Mouse (Mus musculus) layer of hippocampus, postnatal 10 days (tissue): ENCODE measurements at regions not wholly inside any gene's neighbourhood (a gene's known extent, or its start where the extent isn't known, plus 50 kb on each side); places are given as distances from the start of the nearest gene placed in this dataset.

ENCODE experiments used
- DNase-seq, 2 experiments: peaks; one replicate each; pipeline ENCODE4 v3.0.0; 2021; ENCODE audit warnings: low spot score in 2 of 2

DNA sequence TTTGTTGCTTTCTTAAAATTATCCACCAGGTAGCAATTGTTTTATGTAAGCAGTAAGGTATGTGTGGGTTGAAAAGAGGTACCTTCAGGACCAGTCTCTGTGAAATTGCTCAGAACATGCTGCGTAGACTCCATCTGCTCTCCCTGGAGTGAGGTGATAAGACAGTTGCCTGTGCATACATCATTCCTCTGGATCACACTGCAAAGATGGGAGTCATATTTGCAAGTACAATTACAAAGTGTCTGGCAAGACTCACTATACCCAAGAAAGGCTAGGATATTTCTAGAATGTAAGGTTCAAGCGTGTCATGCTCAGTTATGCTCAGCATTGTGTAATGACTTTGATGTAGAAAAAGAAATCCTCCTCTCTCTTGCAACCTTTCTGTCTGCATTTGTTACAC lies 1283.5 kb upstream of the Slc10a2 start:
- DNase-seq = no peak

DNA sequence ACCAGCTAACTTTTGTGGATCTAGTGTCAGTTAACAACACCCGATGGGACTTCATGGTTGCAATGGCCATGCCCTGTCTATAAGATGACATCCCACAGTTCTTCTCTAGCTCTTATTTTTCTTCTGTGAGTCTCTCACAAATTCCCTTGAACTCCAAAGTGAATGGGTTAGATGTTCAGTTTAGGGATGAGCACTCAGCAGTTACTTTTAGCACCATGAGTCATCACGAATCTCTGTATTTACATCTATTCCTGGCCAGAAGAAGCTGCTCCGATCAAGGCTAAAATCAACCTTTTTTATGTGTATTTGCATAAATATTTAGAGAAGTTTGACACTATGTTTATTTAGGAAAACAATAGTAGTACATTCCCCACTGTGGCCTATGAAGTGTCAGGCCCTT lies 1269.6 kb upstream of the Slc10a2 start:
- DNase-seq = no peak

DNA sequence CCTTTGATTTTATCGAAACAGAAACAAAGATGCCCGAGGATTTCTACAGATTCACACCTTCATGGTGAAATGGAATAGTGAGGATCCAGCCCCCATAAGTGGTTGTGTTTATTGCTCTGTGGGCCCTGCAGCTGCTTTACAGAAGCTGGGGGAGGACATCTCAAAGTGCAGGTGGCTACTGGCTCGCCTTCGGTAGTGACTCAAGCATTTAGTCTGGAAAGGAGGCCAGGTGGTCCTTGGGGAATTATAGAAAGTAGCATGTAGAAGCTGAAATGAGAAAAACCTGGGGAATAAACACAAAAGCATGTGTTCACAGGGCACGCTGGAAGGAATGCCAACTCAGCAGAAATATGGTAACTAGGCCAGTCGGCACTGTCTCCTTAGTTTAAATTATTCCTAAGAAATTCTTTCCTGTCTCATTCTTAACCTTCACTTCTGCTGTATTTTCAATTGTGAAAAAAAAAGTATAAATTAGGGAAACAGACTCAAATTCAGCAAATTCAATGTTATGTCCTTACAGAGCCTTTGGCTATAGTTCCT lies 1256.3 kb upstream of the Slc10a2 start:
- no peak for DNase-seq

DNA sequence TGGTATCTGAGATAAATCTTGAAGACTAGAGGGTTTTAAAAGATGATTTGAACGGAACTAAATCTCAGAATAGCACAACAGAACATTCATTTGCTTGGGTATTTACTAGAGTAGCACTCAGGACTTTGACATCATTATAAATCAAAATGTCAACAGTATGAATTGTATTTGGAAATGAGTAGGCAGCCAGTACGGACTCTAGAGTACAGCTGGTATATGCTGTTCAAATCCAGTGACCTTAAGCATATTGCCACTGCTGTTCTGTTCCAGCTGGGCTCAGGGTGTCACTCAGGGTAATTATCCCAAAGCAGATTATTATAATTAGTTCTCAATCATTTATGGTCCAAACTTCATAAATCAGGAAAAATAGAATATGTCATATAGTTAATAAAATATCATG lies 1252.7 kb upstream of the Slc10a2 start:
- DNase-seq = no peak

DNA sequence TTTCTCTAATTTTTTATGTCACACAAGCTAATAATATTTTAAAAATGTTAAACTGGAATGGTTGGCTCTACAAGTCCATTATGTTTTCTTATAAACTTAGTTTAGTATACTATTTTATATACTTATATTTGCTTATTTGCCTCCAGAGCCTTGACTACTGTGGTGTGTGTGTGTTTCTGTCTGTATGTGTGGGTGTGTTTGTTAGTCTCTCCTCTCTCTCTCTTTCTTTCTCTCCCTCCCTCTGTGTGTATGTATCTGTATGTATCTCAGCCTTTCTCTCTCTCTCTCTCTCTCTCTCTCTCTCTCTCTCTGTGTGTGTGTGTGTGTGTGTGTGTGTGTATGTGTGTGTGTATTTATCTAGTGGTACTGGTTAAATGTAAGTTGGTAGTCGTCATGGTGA lies 1245.3 kb upstream of the Slc10a2 start:
- DNase-seq = no peak

DNA sequence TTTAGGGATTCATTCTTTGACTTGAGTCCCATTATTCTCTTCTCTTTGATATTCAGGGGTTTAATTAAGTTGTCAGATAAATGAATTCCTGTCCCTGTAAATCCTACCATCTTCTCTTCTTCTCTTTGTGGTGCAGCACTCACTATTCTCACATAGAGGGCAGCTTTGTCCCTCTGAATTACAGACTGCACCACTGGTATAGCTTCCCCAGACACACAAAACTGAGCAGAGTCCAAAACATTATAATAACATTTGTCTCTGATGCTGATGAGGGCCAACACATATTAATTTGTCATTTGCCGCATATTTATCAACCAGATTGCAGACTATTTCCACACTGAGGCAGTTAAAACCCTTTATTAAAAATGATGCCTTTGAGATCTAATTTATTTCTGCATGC lies 1244.9 kb upstream of the Slc10a2 start:
- no peak for DNase-seq

DNA sequence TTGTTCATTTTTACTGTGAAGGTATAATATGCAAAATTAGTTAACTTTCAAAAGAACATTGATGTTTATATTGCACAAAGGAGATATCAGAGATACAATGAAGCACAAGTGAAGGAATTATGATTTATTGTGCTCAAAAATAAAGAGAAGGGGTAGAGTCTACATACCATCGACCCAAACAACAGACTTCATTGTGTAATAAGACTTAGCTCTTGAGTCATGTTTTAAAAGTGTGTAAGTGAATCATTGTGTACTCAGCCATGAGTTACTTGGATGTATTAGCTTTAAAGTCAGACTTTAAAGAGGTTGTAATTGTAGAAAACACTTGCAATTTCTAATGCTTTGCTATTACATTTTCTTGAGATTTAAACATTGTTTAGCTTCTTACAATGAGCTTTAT lies 1240.6 kb upstream of the Slc10a2 start:
- DNase-seq = no peak

DNA sequence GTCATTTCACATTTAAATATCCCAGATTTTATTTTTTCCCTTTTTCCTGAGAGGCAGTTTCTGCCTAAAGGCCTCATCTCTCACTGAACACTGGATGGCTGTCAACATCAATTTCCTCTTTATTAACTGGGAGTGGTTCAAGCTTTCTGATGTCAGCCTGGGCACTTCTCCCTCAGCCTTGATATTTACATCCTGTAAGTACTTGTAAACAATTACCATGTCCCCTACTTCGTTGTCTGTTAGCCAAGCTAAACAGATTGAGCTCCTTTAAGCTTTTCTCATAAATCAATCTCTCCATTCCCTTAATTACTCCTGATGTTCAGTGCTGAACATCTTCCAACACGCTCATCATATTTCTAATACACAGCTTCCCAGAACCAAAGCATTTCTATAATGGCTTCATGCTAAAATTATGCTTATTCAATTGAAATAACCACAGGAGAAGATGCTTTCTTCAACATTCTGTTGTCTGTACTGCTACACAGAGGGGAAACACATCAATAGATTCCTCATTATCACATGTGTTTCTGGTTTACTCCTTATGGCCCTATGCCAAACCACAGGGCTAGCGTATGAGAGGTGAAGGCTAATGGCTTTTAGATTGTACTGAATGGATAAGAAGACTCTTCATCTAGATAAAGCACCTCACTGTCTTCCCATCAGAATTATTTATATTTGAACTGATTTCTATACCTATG lies 1235.2 kb upstream of the Slc10a2 start:
- DNase-seq = no peak

DNA sequence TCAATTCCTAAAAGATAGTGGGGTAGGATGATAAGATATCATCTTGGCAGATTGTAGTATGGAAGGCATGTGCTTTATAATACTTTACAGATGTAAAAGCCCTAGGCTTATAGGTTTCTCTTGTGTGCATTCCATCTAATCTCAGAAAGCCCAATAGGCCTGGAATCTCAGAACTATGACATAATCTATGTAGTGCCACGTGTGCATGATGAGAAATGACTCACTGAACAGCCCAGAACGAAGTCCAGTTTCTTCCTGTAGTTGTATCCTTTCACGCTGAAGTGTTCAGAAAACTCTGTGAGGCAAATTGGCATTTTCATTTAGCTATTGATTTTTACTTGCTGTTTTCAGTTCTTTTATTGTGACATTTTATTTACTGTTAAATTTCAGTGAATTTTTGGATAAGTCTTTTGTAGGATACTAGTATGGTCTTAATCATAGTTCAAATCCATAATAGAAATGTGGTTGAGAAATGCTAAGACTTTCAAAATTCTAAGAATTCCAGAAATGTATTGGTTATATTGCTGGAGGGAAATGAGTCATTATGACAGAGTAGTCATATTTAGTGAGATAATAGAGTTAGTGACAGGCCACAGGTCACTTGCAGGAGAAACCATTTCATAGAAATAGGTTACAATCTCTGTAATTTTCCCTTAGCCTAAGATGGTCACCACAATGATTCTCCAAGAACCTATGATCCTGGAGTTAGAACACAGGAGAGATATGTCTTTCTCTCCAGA lies 1229.3 kb upstream of the Slc10a2 start:
- DNase-seq = no peak

DNA sequence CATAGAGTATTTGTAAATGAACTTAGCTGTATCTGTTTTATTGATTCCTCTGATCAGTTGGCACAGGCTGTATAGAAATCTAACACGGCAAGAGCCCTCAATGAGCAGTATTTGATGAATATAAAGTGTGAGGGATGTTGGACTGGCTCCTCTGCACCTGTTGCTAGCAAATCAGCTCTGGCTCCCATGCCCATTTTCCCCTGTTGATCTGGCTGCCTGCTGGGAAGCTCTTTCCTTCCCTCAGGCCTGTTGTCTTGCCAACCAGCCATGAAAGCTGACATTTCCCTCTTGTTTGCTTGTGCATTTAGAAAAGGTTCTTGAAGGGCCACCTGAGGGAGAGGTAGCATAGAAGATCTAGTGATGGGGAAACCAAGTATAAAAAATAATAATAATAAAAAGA lies 1216.2 kb upstream of the Slc10a2 start:
- peak; percentile 11 to 26 for DNase-seq

DNA sequence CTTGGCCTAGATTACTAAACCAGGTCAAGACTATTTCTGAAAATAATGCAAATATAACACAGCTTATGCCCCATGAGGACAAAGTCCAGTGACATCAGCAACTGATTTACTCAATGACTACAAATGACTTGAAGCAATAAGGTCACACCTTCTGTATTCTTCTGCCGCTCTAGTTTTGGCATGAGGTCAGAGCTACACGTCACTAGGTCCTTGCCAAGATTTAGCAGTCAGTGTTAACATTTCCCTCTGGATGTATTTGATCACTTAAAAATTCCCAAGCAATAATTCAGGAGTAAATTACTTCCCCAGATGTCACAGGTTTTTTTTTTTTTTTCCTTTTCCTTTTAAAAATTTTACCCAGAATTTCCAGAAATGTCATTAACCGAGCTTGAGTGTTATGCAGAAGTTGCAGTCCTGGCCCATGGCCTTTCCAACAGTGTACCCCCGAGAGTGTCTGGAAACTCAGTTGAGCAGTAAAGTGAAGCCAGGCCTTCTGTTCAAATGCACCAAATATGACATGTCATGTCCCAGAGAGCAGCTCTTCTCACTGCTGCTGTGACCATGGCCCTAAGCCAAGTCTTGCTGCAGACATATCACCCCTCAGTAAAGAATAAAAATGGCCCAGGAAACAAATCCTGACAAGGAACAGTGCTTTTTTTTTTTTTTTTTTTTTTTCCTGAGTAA lies 1210.2 kb upstream of the Slc10a2 start:
- DNase-seq = no peak

DNA sequence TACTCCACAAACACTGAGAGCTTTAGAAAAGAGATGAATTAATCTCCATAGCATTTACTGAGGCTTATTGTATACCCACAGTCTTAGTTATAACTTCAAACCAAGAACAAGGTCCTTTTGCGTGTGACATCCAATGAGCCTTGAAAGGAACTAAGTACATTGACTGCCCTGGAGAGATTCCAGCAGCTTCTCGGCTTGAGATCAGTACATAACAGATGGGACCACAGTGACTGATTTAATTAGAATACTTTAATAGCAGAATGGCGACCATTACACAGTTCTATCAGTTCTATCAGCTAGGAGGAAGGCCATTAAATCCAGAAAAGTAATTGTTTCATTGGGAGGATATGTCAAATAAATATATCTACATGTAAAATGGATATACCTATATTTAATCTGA lies 1183.7 kb upstream of the Slc10a2 start:
- peak; percentile 6 to 18 for DNase-seq

DNA sequence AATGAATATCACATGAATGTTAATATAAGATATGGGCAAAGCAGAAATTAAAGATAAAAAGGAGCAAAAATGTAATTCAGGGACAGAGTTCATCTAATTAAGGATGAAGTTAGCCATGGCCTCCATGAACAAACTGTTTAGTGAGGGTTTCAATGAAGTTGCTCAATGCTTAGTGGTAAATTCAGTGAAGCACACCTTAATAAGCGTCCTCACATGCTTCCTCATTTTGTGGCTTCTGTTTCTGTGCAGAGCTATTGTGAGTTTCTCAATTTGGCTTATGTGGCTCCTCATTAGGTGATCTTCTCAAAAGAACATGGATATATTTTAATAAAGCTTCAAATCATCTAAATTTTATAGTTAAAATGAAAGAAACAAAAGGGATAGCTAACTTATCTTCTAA lies 1174.8 kb upstream of the Slc10a2 start:
- no peak for DNase-seq
